Mouse (Mus musculus) right cerebral cortex, postnatal 14 days (tissue): Measurements from ENCODE around the gene Ndufv1.
"Not testable (repeated sequence)": the region's sequence is repeated elsewhere in the genome, so short reads cannot be mapped to it uniquely, and the experiment has no call there.

Source experiments
- DNase-seq: peaks from one replicate; pipeline ENCODE4 v3.0.0; 2022

Ndufv1 gene

GRCm38 (mm10) chr19:4041500-4041899, 28.9 kb upstream of the Ndufv1 start:
- not testable (repeated sequence) for DNase-seq

- not testable (repeated sequence) for DNase-seq
These were observed 28.3 kb upstream of the Ndufv1 start for GRCm38 (mm10) chr19:4040941-4041340.

DNA sequence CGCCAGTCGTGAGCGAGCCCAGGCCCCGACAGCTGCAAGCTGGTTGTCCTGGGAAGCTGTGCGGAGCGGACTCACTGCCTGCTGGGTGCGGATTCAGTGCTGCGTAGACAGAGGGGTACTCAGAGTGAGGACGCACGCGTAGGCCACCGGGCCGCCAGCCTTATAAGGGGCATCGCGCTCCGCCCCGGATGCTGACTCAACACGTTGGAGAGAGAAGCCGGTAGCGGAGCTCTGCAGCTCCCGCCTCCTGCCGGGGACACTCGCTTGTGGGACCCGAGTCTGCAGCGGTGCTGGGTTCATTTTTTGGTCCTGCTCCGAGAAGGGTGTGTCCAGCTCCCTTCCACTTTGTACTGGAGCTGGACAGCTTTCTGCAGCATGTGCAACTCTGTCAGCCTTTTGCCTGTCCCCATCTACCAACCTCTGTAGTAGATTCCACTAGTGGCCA, 25.2 kb upstream of the Ndufv1 start, which contains the start of gene Gstp1:
Gene Gstp1, minus strand, starts transcription at position 198 of the 445 bp plus-strand sequence.
- peak; percentile 84 for DNase-seq

- DNase-seq, result not testable (repeated sequence)
These were observed 24.7 kb upstream of the Ndufv1 start for GRCm38 (mm10) chr19:4037154-4037787.

GRCm38 (mm10) chr19:4036327-4037045, 23.9 kb upstream of the Ndufv1 start:
- DNase-seq, result no peak

DNA sequence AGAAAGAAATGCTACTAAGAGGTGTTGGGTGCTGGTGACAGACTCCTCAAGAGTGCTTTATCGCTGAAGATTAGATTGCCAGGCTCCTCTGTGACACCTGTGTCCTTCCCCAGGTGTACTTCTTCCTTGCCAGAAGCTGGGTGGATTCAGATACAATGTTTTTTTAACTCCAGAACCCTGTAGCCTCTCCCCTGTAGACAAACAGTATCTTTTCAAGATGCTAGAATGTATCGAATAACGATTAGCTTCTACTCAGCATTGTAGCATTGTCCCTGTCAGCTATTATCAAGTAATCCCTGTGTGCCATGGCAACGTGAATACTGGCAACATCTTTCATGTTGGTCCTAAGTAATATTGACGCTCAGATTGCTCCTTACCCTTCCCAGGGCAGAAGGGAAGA, 21.1 kb upstream of the Ndufv1 start:
- no peak for DNase-seq

GRCm38 (mm10) chr19:4033298-4033697, 20.7 kb upstream of the Ndufv1 start:
- no peak for DNase-seq

GRCm38 (mm10) chr19:4032668-4033067, 20.1 kb upstream of the Ndufv1 start:
- no peak for DNase-seq

GRCm38 (mm10) chr19:4027576-4027975, 15.0 kb upstream of the Ndufv1 start:
- no peak for DNase-seq

DNA sequence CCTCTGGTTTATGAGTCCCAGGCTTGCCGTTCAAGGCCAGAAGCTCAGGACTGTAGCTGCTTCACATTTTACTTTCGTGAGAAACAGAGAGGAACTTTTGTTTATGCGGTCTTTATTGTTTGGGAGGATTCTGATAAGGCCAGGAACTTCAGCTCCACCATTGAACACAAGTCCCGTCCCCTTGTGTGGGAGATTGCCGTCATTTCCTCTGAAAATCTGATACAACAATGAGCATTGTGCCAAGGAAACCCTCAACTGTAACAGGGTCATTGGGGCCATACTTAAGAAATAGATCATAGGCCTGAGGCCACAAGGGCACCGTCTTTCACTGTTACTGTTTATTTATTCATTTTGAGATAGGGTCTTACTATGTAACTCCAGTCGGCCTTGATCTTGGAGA, 10.6 kb upstream of the Ndufv1 start:
- no peak for DNase-seq

DNA sequence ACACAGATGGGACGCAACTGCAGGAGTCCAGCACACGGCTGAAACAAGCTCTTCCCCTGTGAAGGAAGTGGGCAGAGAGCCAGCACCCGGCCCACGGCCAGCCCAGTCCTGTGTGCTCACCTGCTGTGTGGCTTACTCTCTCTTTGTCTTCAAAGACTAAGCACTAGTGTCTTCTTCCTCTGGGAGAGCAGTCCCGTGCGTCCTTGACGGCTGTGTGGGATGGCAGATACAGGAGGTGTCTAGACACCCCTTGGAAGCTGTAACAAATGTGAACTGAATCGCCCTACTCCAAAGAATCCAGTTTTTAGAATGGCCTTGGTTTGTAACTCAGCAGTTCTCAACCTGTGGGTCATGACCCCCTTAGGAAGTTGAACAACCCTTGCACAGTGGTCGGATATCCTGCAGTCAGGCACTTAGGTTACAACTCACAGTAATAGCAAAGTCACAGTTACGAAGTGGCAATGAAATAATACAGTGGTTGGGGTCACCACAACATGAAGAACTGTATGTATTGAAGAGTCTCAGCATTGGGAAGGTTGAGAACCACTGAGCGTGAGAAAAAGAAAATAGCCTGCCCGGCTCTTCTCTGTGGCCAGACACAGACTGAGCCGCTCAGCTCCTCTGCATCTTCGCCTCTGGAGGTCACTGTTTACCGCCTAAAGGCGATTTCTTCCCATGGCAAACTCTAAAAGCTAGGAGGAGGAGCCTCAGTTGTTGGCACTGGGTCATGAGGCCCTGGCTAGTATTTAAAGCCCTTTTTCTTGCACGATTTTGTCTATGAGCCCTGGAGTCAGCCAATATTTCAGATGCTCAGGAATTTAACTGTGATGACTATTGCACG, 6.4 kb upstream of the Ndufv1 start:
- DNase-seq, result peak; percentile 63

DNA sequence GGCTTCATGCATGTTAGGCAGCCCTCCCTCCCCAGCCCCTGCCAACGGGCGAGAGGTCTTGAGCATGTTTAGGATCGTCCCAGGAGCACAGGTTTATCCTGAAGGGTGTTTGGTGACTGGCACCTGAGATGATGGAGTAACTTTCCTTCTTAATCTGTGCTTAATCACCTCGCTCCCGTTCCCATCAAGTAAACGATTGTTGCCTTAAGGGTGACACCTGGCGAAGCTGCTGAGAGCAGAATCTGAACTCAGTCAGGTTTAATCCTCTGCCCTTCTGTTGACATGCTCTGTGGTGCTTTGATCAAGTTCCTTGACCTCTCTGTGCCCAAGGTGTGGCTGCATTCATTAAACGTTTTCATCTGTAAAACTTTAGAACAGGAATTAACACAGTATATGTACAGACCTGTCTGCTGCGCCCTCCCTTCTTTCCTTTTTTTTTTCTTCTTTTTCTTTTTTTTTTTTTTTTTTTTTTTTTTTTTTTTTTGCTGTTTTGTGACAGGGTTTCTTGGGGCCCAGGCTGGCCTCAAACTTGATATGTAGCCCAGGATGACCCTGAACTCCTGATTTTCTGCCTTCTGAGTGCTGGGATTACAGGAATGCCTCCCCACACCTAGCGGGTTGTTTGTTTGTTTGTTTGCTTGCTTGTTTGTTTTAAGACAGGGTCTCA, 5.4 kb upstream of the Ndufv1 start:
- no peak for DNase-seq

DNA sequence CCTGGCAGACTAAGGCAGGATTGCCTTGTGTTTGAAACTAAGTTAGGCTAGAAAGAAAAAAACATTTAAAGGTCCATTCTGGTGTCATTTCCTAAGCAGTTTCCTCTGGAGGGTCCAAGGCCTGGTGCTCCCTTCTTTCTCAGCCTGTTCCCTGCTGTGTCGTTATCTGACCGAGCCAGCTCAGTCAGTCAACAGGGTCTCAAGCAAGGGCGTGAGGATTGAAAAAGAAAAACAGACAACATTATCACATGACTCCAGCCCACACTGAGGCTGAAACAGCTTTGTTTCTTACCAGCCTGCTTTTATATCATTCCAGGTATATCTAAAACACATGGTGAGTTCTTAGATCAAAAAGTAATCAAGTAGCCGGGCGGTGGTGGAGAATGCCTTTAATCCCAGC, 3.0 kb upstream of the Ndufv1 start:
- DNase-seq, result no peak

DNA sequence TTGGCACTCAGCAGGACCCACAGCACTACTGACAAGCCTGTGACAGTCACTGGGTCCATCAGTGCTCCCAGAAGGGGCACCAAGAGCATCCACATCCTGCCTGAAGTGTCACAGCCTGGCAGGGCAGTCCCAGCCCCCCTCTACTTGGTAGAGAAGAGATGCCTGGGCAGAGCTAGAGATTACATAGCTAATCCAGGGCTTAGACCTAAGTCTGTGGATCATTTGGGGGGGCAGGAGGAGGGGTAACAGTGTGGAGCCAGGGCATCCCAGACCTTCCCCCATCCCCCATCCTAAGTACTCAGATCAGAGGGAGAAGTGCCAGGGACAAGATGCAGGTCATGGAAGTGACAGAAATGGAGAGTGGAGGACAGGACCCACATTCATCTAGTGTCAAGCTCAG, 2.2 kb upstream of the Ndufv1 start:
- no peak for DNase-seq

DNA sequence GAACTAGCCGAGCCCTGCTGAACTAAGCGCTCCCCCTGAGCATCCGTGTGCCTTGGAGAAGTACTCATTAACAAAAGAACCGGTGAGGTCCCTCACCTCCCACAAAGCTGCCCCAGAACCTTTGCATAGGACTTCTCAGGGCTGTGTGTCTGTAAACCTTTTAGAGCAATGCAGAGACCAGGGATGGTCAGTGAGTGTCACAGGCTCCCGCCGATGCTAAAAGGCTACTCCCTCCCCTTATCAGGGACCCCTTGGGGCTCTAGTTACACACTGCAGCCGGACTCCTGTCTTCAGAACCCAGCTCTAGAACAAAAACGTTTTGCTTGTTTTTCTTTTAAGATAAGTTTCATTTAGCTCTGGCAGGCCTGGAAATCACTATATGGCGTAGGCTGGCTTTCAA, 460 bp upstream of the Ndufv1 start:
- no peak for DNase-seq

GRCm38 (mm10) chr19:4011086-4011485, 1.5 kb downstream of the Ndufv1 start:
- DNase-seq, result no peak

DNA sequence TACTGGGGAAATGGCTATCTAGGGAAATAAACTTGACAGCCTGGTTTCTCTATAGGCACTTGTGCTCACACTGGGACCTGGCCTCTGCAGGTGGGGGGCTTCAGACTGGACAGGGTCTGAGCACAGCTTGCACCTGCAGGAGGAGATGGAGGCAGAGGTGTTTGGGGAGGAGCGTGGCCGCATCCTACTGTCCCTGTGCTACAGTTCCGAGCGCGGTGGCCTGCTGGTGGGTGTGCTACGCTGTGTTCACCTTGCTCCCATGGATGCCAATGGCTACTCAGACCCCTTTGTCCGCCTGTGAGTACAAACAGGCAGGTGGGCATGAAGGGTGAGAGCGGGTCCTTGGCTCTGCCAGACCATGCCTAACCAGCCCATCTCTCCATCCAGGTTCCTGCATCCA, 6.6 kb downstream of the Ndufv1 start:
- no peak for DNase-seq

DNA sequence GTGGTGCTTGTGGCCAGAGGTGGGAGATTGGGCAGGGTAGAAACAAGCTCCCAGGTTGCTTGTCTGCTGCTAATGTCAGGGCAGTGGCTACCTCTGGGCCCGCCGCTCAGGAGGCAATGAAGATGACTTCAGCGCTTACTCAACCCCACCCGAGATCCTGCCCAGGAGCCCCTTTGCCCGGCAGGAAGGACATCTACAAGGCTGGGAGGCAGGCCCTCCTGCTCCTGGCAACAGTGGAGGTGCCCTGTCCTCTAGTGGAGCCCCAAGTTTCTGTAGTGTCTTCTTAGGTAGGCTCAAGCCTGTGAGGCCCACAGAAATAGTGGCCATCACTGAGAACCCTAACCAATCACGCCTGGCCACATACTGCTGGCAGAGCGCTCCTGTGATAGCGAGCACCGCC, 7.5 kb downstream of the Ndufv1 start:
- DNase-seq, result no peak

GRCm38 (mm10) chr19:4004331-4004730, 8.3 kb downstream of the Ndufv1 start:
- no peak for DNase-seq

- DNase-seq, result no peak
These were observed 9.0 kb downstream of the Ndufv1 start for GRCm38 (mm10) chr19:4003641-4004040.

- DNase-seq, result no peak
These were observed 9.5 kb downstream of the Ndufv1 start, which contains the start of gene Doc2g for GRCm38 (mm10) chr19:4003112-4003511. Doc2g (plus strand) TSS chr19:4003313.

DNA sequence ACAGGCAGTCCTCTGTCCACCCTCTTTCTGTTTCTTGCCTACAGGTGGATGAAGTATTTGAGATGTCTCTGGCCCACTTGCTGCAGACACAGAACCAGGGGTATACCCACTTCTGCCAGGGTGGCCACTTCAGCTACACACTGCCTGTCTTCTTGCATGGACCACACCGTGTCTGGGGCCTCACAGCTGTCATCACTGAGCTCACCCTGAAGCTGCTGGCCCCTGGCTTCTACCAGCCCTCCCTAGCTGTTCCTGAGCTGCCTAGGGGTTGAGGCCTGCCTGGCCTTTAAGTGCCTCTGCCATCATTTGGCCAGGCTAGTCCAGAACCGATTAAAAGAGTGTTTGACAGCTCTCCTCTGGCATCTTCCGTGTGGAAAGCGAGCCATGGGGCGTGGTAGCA, 10.9 kb downstream of the Ndufv1 start:
- DNase-seq, result no peak

GRCm38 (mm10) chr19:4000949-4001525, 11.6 kb downstream of the Ndufv1 start:
- DNase-seq, result no peak
